13 mouse cellular contexts compared by ENCODE assay signal in the genomic region with DNA sequence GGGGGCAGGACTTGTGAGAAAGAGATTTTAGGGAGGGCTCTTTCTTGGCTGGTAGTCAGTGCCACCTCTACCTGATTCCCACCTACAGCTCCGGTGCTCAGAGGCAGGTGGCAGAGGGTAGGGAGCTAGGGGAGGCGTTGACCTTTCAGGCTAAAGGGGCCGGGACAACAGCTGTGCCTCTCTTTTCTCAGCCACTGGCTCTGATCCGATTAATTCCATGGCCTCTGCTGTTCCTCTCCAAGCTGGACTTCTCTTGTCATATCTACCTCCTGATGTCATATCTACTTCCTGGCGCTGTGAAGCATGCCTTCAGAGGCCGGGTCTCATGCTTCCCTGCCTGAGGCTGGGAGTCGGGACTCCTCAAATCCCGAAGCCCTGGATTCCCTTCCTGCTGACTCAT. TPM values are rescaled to one million over a fixed set of nuclear protein-coding genes. Genes with fewer than 3 reads are reported as not detected.
DNase-seq lines count a peak whose midpoint lies in the region; ATAC-seq and TF ChIP-seq lines count a peak whose summit lies in the region.
"Had no signal": no experiment of that assay in that cellular context is flagged by ENCODE, and none has a peak within 500 bp of the region (broad histone marks: within the 10 kb centered on the region; RNA-seq: fewer than 3 reads in every experiment).

No protein-coding gene starts in this region.

- H3K4me3 ChIP-seq in hindbrain, embryonic 11.5 days (ENCODE audit: low read depth, low read length) = no peak overlapping the region
- H3K4me3 ChIP-seq in hindbrain, embryonic 13.5 days = no peak overlapping the region
- no peak overlapping the region for H3K4me3 ChIP-seq in embryonic facial prominence, embryonic 11.5 days (ENCODE audit: low read depth, low read length)
- peak overlapping the region; percentile 40; the same call in 1 of the 2 replicates for H3K4me3 ChIP-seq in hindbrain, embryonic 12.5 days
- no peak overlapping the region for H3K4me3 ChIP-seq in midbrain, postnatal 0 days (ENCODE audit: low read depth, low read length)

- no peaks in the 10 kb centered on the region for H3K9me3 ChIP-seq in hindbrain, embryonic 11.5 days (ENCODE audit: control insufficient read depth, low read length)
- H3K9me3 ChIP-seq in hindbrain, embryonic 13.5 days = no peaks in the 10 kb centered on the region
- no peaks in the 10 kb centered on the region for H3K9me3 ChIP-seq in embryonic facial prominence, embryonic 11.5 days (replicated peaks; ENCODE audit: control insufficient read depth, low read length)
- H3K9me3 ChIP-seq in hindbrain, embryonic 12.5 days (replicated peaks) = no peaks in the 10 kb centered on the region
- H3K9me3 ChIP-seq in midbrain, postnatal 0 days (ENCODE audit: low read length) = no peaks in the 10 kb centered on the region
- H3K9me3 ChIP-seq: G1E had no signal

- H3K4me2 ChIP-seq in hindbrain, embryonic 11.5 days (replicated peaks; ENCODE audit: low read depth, low read length) = 0 out of 2 replicates have a peak overlapping the region, but pooled peaks have one; percentile 88
- H3K4me2 ChIP-seq in hindbrain, embryonic 13.5 days = no peak overlapping the region
- H3K4me2 ChIP-seq in embryonic facial prominence, embryonic 11.5 days (ENCODE audit: low read depth, low read length) = peak overlapping the region; percentile 95; the same call in 1 of the 2 replicates
- H3K4me2 ChIP-seq in hindbrain, embryonic 12.5 days (replicated peaks) = 0 out of 2 replicates have a peak overlapping the region, but pooled peaks have one; percentile 80
- H3K4me2 ChIP-seq in midbrain, postnatal 0 days (ENCODE audit: low read depth, low read length, poor library complexity, severe bottlenecking) = peak overlapping the region; percentile 62; the same call in 1 of the 2 replicates

- no peak overlapping the region for H3K9ac ChIP-seq in hindbrain, embryonic 11.5 days (ENCODE audit: low read depth, low read length)
- H3K9ac ChIP-seq in hindbrain, embryonic 13.5 days = no peak overlapping the region
- no peak overlapping the region for H3K9ac ChIP-seq in embryonic facial prominence, embryonic 11.5 days (replicated peaks; ENCODE audit: low read length)
- H3K9ac ChIP-seq in hindbrain, embryonic 12.5 days = peak overlapping the region; percentile 23; the same call in 1 of the 2 replicates
- no peak overlapping the region for H3K9ac ChIP-seq in midbrain, postnatal 0 days (replicated peaks; ENCODE audit: low read length, poor library complexity, severe bottlenecking)
- H3K9ac ChIP-seq: liver, embryonic 14.5 days had no signal

- no peaks in the 10 kb centered on the region for H3K36me3 ChIP-seq in hindbrain, embryonic 11.5 days (ENCODE audit: control insufficient read depth, insufficient read depth, low read length)
- no peaks in the 10 kb centered on the region for H3K36me3 ChIP-seq in hindbrain, embryonic 13.5 days
- H3K36me3 ChIP-seq in embryonic facial prominence, embryonic 11.5 days (replicated peaks; ENCODE audit: control insufficient read depth, insufficient read depth, low read depth, low read length) = no peaks in the 10 kb centered on the region
- H3K36me3 ChIP-seq in hindbrain, embryonic 12.5 days = no peaks in the 10 kb centered on the region
- H3K36me3 ChIP-seq in midbrain, postnatal 0 days (ENCODE audit: insufficient read depth, low read length) = no peaks in the 10 kb centered on the region
- H3K36me3 ChIP-seq: G1E had no signal

- no peak for DNase-seq in hindbrain, embryonic 11.5 days (ENCODE audit: low spot score)
- no peak for DNase-seq in embryonic facial prominence, embryonic 11.5 days (ENCODE audit: low spot score)
- DNase-seq in midbrain, postnatal 0 days (ENCODE audit: low spot score) = no peak
- no peak for DNase-seq in thymus, adult 18-20 months
- DNase-seq in cerebellum, adult 11-12 months = no peak
- DNase-seq: adrenal gland, adult 8-10 months; cerebellum, postnatal 14 days; layer of hippocampus, adult 9-11 months; thymus, postnatal 36 days had no signal

- peaks cover 17% of the 10 kb centered on the region for H3K27me3 ChIP-seq in hindbrain, embryonic 11.5 days (ENCODE audit: control insufficient read depth, insufficient read depth, low read length)
- peaks cover 52% of the 10 kb centered on the region for H3K27me3 ChIP-seq in hindbrain, embryonic 13.5 days
- peaks cover 9% of the 10 kb centered on the region for H3K27me3 ChIP-seq in embryonic facial prominence, embryonic 11.5 days (ENCODE audit: control insufficient read depth, insufficient read depth, low read length)
- H3K27me3 ChIP-seq in hindbrain, embryonic 12.5 days = peaks cover 41% of the 10 kb centered on the region
- peaks cover 7% of the 10 kb centered on the region for H3K27me3 ChIP-seq in midbrain, postnatal 0 days (ENCODE audit: insufficient read depth, low read length)

- peaks cover 22% of the 10 kb centered on the region for H3K4me1 ChIP-seq in hindbrain, embryonic 11.5 days (replicated peaks; ENCODE audit: control insufficient read depth, insufficient read depth, low read length)
- H3K4me1 ChIP-seq in hindbrain, embryonic 13.5 days (replicated peaks) = peaks cover 48% of the 10 kb centered on the region
- H3K4me1 ChIP-seq in embryonic facial prominence, embryonic 11.5 days (ENCODE audit: control insufficient read depth, insufficient read depth, low read length) = peaks cover 8% of the 10 kb centered on the region
- peaks cover 48% of the 10 kb centered on the region for H3K4me1 ChIP-seq in hindbrain, embryonic 12.5 days
- peaks cover 5% of the 10 kb centered on the region for H3K4me1 ChIP-seq in midbrain, postnatal 0 days (ENCODE audit: insufficient read depth, low read length)

- 28% methylated on average over 8 of the region's 8 CpGs for WGBS in hindbrain, embryonic 11.5 days
- WGBS in hindbrain, embryonic 13.5 days = 38% methylated on average over 8 of the region's 8 CpGs
- 35% methylated on average over 8 of the region's 8 CpGs for WGBS in embryonic facial prominence, embryonic 11.5 days
- WGBS in hindbrain, embryonic 12.5 days = 32% methylated on average over 8 of the region's 8 CpGs
- 35% methylated on average over 8 of the region's 8 CpGs for WGBS in midbrain, postnatal 0 days

- no peak overlapping the region for H3K27ac ChIP-seq in hindbrain, embryonic 11.5 days (ENCODE audit: low read depth, low read length)
- H3K27ac ChIP-seq in hindbrain, embryonic 13.5 days = no peak overlapping the region
- no peak overlapping the region for H3K27ac ChIP-seq in embryonic facial prominence, embryonic 11.5 days (replicated peaks; ENCODE audit: low read depth, low read length)
- H3K27ac ChIP-seq in hindbrain, embryonic 12.5 days = no peak overlapping the region
- no peak overlapping the region for H3K27ac ChIP-seq in midbrain, postnatal 0 days (ENCODE audit: low read depth, low read length)
- H3K27ac ChIP-seq: liver, embryonic 14.5 days had no signal

- TF ChIP-seq CTCF in midbrain, postnatal 0 days (IDR thresholded peaks at IDR 0.05) = no peak

- ATAC-seq in hindbrain, embryonic 11.5 days (ENCODE audit: low FRiP score) = no peak
- no peak for ATAC-seq in hindbrain, embryonic 13.5 days (ENCODE audit: low FRiP score)
- no peak for ATAC-seq in embryonic facial prominence, embryonic 11.5 days (replicated peaks; ENCODE audit: insufficient number of reproducible peaks, low FRiP score, low TSS enrichment, low read depth)
- no peak for ATAC-seq in hindbrain, embryonic 12.5 days (ENCODE audit: low FRiP score)
- ATAC-seq in midbrain, postnatal 0 days (ENCODE audit: low FRiP score) = no peak

RNA-seq across cellular contexts. Expression of a gene that starts 1.3 kb away (rescaled TPM):
- 8.0 and 9.8 TPM in 2 replicates for polyA plus RNA-seq in hindbrain, embryonic 11.5 days (2014; fragmentation: Nextera tagmentation; extraction: Ambion mirVana)
- 25.3 and 26.2 TPM in 2 replicates for polyA plus RNA-seq in hindbrain, embryonic 13.5 days (2015; fragmentation: Nextera tagmentation; extraction: Ambion mirVana)
- polyA plus RNA-seq in embryonic facial prominence, embryonic 11.5 days (2014; fragmentation: Nextera tagmentation; extraction: Ambion mirVana) = 7.0 and 7.6 TPM in 2 replicates
- polyA plus RNA-seq in hindbrain, embryonic 12.5 days (2016; fragmentation: Nextera tagmentation; extraction: Ambion mirVana) = 12.5 and 12.9 TPM in 2 replicates
- 70.0 and 94.5 TPM in 2 replicates for total RNA-seq in midbrain, postnatal 0 days (2014; rRNA removed)
- 37.6 and 44.6 TPM in 2 replicates for polyA plus RNA-seq in midbrain, postnatal 0 days (2015; fragmentation: Nextera tagmentation; extraction: Ambion mirVana)
- polyA plus RNA-seq: G1E had no signal

RNA-seq across cellular contexts. Expression of a gene that starts 11.5 kb away (rescaled TPM):
- 0.84 and 1.2 TPM in 2 replicates for polyA plus RNA-seq in hindbrain, embryonic 11.5 days (2014; fragmentation: Nextera tagmentation; extraction: Ambion mirVana)
- 1.8 TPM in 2 replicates for polyA plus RNA-seq in hindbrain, embryonic 13.5 days (2015; fragmentation: Nextera tagmentation; extraction: Ambion mirVana)
- polyA plus RNA-seq in embryonic facial prominence, embryonic 11.5 days (2014; fragmentation: Nextera tagmentation; extraction: Ambion mirVana) = 1.4 TPM in 1 of 2 replicates, not detected in the other
- 1.4 and 2.6 TPM in 2 replicates for polyA plus RNA-seq in hindbrain, embryonic 12.5 days (2016; fragmentation: Nextera tagmentation; extraction: Ambion mirVana)
- total RNA-seq in midbrain, postnatal 0 days (2014; rRNA removed) = 0.52 and 0.55 TPM in 2 replicates
- polyA plus RNA-seq in midbrain, postnatal 0 days (2015; fragmentation: Nextera tagmentation; extraction: Ambion mirVana) = 2.3 and 2.6 TPM in 2 replicates
- polyA plus RNA-seq: G1E had no signal

RNA-seq across cellular contexts. Expression of a gene that starts 32.8 kb away (rescaled TPM):
- 529 and 534 TPM in 2 replicates for polyA plus RNA-seq in hindbrain, embryonic 11.5 days (2014; fragmentation: Nextera tagmentation; extraction: Ambion mirVana)
- polyA plus RNA-seq in hindbrain, embryonic 13.5 days (2015; fragmentation: Nextera tagmentation; extraction: Ambion mirVana) = 335 and 338 TPM in 2 replicates
- 369 and 379 TPM in 2 replicates for polyA plus RNA-seq in embryonic facial prominence, embryonic 11.5 days (2014; fragmentation: Nextera tagmentation; extraction: Ambion mirVana)
- 516 and 531 TPM in 2 replicates for polyA plus RNA-seq in hindbrain, embryonic 12.5 days (2016; fragmentation: Nextera tagmentation; extraction: Ambion mirVana)
- total RNA-seq in midbrain, postnatal 0 days (2014; rRNA removed) = 224 and 241 TPM in 2 replicates
- polyA plus RNA-seq in midbrain, postnatal 0 days (2015; fragmentation: Nextera tagmentation; extraction: Ambion mirVana) = 260 and 264 TPM in 2 replicates

RNA-seq across cellular contexts. Expression of a gene that starts 42.3 kb away (rescaled TPM):
- 10.7 and 12.0 TPM in 2 replicates for polyA plus RNA-seq in hindbrain, embryonic 11.5 days (2014; fragmentation: Nextera tagmentation; extraction: Ambion mirVana)
- 16.4 and 17.0 TPM in 2 replicates for polyA plus RNA-seq in hindbrain, embryonic 13.5 days (2015; fragmentation: Nextera tagmentation; extraction: Ambion mirVana)
- 17.6 and 17.7 TPM in 2 replicates for polyA plus RNA-seq in embryonic facial prominence, embryonic 11.5 days (2014; fragmentation: Nextera tagmentation; extraction: Ambion mirVana)
- polyA plus RNA-seq in hindbrain, embryonic 12.5 days (2016; fragmentation: Nextera tagmentation; extraction: Ambion mirVana) = 26.8 and 28.3 TPM in 2 replicates
- total RNA-seq in midbrain, postnatal 0 days (2014; rRNA removed) = 115 and 120 TPM in 2 replicates
- 13.5 and 14.1 TPM in 2 replicates for polyA plus RNA-seq in midbrain, postnatal 0 days (2015; fragmentation: Nextera tagmentation; extraction: Ambion mirVana)

RNA-seq across cellular contexts. Expression of a gene that starts 59.0 kb away (rescaled TPM):
- 1.4 and 1.6 TPM in 2 replicates for polyA plus RNA-seq in hindbrain, embryonic 11.5 days (2014; fragmentation: Nextera tagmentation; extraction: Ambion mirVana)
- polyA plus RNA-seq in hindbrain, embryonic 13.5 days (2015; fragmentation: Nextera tagmentation; extraction: Ambion mirVana) = 3.4 and 4.2 TPM in 2 replicates
- polyA plus RNA-seq in embryonic facial prominence, embryonic 11.5 days (2014; fragmentation: Nextera tagmentation; extraction: Ambion mirVana) = 1.1 and 1.3 TPM in 2 replicates
- polyA plus RNA-seq in hindbrain, embryonic 12.5 days (2016; fragmentation: Nextera tagmentation; extraction: Ambion mirVana) = 5.1 TPM in 2 replicates
- 5.7 and 16.7 TPM in 2 replicates for total RNA-seq in midbrain, postnatal 0 days (2014; rRNA removed)
- 4.0 and 5.1 TPM in 2 replicates for polyA plus RNA-seq in midbrain, postnatal 0 days (2015; fragmentation: Nextera tagmentation; extraction: Ambion mirVana)
- polyA plus RNA-seq: G1E had no signal
